Mouse (Mus musculus) bone marrow, adult 2 months (tissue): ENCODE measurements around the gene Ptpn20.
A peak's percentile ranks its signal among the peaks of the same experiment; 100 is the strongest.

Source experiments
- CTCF ChIP-seq: fragments of 200-500 bp; IDR thresholded peaks from 2 replicates; pipeline ENCODE4 v1.5.1; 2011; ENCODE audit warnings: low read length, control low read depth; ENCODE audit not compliant: control insufficient read depth, insufficient read depth
- POLR2A ChIP-seq: fragments of 200-500 bp; IDR thresholded peaks from 2 replicates; pipeline ENCODE4 v1.6.1; 2011; ENCODE audit warnings: low read depth, mild to moderate bottlenecking, control low read depth, low read length, borderline replicate concordance; ENCODE audit not compliant: control insufficient read depth

DNA sequence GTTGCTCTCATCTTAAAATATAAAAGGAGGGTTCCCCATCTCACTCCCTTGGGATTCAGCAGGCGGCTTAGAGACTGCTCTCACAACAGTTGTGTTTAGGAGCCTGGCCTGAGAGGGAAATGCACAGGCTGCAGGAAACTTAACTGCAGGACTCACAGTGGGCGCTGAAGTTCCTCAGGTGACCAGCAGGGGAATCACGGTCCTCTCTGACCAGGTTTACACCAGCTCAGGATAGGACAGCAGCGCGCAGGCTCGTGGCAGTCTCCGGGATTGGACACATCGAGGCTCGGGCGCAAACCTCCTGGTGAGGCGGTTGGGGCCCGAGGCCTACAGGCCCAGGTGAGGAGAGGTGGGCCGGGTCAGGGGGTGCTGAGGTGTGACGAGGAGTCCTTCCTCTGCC, at the start of gene Ptpn20:
- TF ChIP-seq CTCF (0 out of 2 replicates have a peak, but pooled peaks have one; percentile 9), POLR2A (no peak)
